ENCODE assay signal across 34 mouse cellular contexts in genomic region chr11:7270916-7271315, GRCm38 (mm10). TPM values are rescaled to one million over a fixed set of nuclear protein-coding genes. Genes with fewer than 3 reads are reported as not detected.
"Had no signal": no experiment of that assay in that cellular context is flagged by ENCODE, and none has a peak within 500 bp of the region (broad histone marks: within the 10 kb centered on the region; RNA-seq: fewer than 3 reads in every experiment).

No protein-coding gene starts in this region.

- DNase-seq: heart, postnatal 14 days; heart, postnatal 36 days; heart, postnatal 4 days; kidney, adult 11 months; kidney, adult 18-20 months; kidney, adult 2 months; kidney, adult 8-10 months; kidney, adult 9 months; kidney, postnatal 10 days; kidney, postnatal 14 days; kidney, postnatal 25 days; kidney, postnatal 36 days; kidney, postnatal 4 days; layer of hippocampus, adult 9-11 months; layer of hippocampus, postnatal 36 days had no signal

- H3K27ac ChIP-seq: heart, embryonic 10.5 days; heart, embryonic 13.5 days; heart, embryonic 15.5 days; hindbrain, embryonic 10.5 days; hindbrain, embryonic 12.5 days; hindbrain, embryonic 13.5 days; hindbrain, embryonic 14.5 days; hindbrain, embryonic 15.5 days; hindbrain, postnatal 0 days; intestine, embryonic 15.5 days; kidney, embryonic 15.5 days; kidney, postnatal 0 days; layer of hippocampus, adult 2 months had no signal

- ATAC-seq: hindbrain, embryonic 16.5 days; hindbrain, postnatal 0 days; inflammation-experienced regulatory T-cells, adult 6 months; intestine, embryonic 15.5 days; intestine, embryonic 16.5 days; intestine, postnatal 0 days had no signal

- H3K9ac ChIP-seq: heart, embryonic 12.5 days; heart, embryonic 13.5 days; heart, embryonic 15.5 days; hindbrain, embryonic 12.5 days; hindbrain, embryonic 13.5 days; hindbrain, embryonic 14.5 days; hindbrain, embryonic 15.5 days; intestine, embryonic 15.5 days; kidney, embryonic 15.5 days had no signal

- H3K27me3 ChIP-seq: heart, embryonic 12.5 days; heart, embryonic 13.5 days; heart, embryonic 15.5 days; hindbrain, embryonic 12.5 days; hindbrain, embryonic 13.5 days; hindbrain, embryonic 15.5 days; intestine, embryonic 15.5 days; kidney, embryonic 15.5 days had no signal

- H3K36me3 ChIP-seq: heart, embryonic 10.5 days; heart, embryonic 12.5 days; heart, embryonic 13.5 days; heart, embryonic 15.5 days; hindbrain, embryonic 10.5 days; hindbrain, embryonic 12.5 days; hindbrain, embryonic 13.5 days; hindbrain, embryonic 15.5 days; intestine, embryonic 15.5 days; kidney, embryonic 15.5 days had no signal

- H3K4me1 ChIP-seq: heart, embryonic 15.5 days; hindbrain, embryonic 12.5 days; hindbrain, embryonic 13.5 days; hindbrain, embryonic 15.5 days had no signal

- H3K4me2 ChIP-seq: heart, embryonic 12.5 days; heart, embryonic 13.5 days; heart, embryonic 15.5 days; hindbrain, embryonic 12.5 days; hindbrain, embryonic 13.5 days; hindbrain, embryonic 14.5 days; hindbrain, embryonic 15.5 days; intestine, embryonic 15.5 days; kidney, embryonic 15.5 days had no signal

- H3K4me3 ChIP-seq: heart, embryonic 10.5 days; heart, embryonic 12.5 days; heart, embryonic 13.5 days; heart, embryonic 15.5 days; hindbrain, embryonic 10.5 days; hindbrain, embryonic 12.5 days; hindbrain, embryonic 13.5 days; hindbrain, embryonic 15.5 days; intestine, embryonic 15.5 days; kidney, embryonic 15.5 days; layer of hippocampus, adult 2 months had no signal

- H3K9me3 ChIP-seq: heart, embryonic 10.5 days; heart, embryonic 12.5 days; heart, embryonic 13.5 days; heart, embryonic 15.5 days; hindbrain, embryonic 10.5 days; hindbrain, embryonic 12.5 days; hindbrain, embryonic 13.5 days; hindbrain, embryonic 15.5 days; intestine, embryonic 15.5 days; kidney, embryonic 15.5 days had no signal

RNA-seq across cellular contexts. Expression of gene Igfbp3, which starts 57.2 kb away (rescaled TPM):
- total RNA-seq: hematopoietic stem cell, adult 5-6 weeks had no signal
- polyA plus RNA-seq: inflammation-experienced regulatory T-cells, adult 6 months had no signal
